Mouse (Mus musculus): ENCODE data around the gene Ephb2.

DNA sequence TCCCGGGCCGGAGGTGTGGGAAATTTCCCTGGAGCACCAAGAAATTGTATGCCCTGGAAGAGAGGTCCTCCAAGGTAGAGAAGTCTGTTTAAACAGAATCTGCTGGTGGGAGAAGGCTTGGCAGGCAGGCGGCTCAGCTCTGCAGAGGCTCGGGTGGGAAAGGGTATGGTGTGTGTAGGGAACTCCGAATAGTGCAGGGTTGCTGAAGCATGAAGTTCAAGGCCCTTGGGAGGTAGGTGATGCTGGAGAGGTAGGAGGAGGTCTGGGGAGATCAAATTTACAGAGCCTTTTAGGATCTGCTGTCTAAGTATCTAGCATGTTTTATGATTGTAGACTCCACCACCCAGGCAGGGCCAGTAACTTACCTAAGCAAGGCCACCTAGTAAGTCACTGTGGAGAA is 130.7 kb downstream of the Ephb2 start:
- no peak for TF ChIP-seq EP300 (IDR thresholded peaks at IDR 0.05; ENCODE audit: low read depth)
- TF ChIP-seq CTCF (IDR thresholded peaks at IDR 0.05; ENCODE audit: low read depth) = no peak
